Mouse (Mus musculus): Measurements from ENCODE around the gene Orai3. TPM values are rescaled to one million over a fixed set of nuclear protein-coding genes. Genes with fewer than 3 reads are reported as not detected.
A peak's percentile ranks its signal among the peaks of the same experiment; 100 is the strongest.

The Orai3 gene
- polyA plus RNA-seq, 1 experiment from 2014 or later, result 7.1 TPM

DNA sequence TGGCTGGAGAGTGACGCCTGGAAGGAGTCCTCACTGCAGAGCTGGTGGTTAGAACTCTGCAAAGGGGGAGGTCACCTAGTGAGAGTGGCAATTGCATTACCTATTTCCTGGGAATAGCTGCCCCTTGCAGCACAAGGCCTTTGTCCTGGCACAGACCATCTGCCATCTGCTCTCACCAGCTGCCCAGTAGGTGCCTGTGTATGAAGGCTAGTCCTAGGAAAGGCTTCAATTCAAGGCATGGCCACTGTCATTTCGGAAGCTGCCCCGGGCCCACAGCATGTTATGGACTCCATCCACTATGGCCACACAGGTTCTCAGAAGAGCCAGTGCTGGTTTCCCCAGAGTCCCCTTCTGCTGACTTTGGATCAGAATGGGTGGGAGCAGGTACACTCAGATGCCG lies 29.0 kb downstream of the Orai3 start:
- Histone ChIP-seq H3K27ac (ENCODE audit: low read depth, low read length) (no peak overlapping the region), H3K4me1 (replicated peaks; ENCODE audit: control insufficient read depth, insufficient read depth, low read length) (no peaks in the 10 kb centered on the region), H3K9ac (ENCODE audit: low read length) (no peak overlapping the region), H3K27me3 (ENCODE audit: control insufficient read depth, insufficient read depth, low read length) (no peaks in the 10 kb centered on the region), H3K36me3 (ENCODE audit: control insufficient read depth, insufficient read depth, low read length) (peaks cover 26% of the 10 kb centered on the region), H3K9me3 (ENCODE audit: control insufficient read depth, low read length) (no peaks in the 10 kb centered on the region), H3K4me2 (ENCODE audit: low read depth, low read length, severe bottlenecking) (no peak overlapping the region), H3K4me3 (ENCODE audit: low read depth, low read length) (no peak overlapping the region)
- WGBS, result 90% methylated on average over 4 of the region's 4 CpGs
- ATAC-seq (replicated peaks; ENCODE audit: low FRiP score) (no peak), DNase-seq (ENCODE audit: low spot score) (no peak)

DNA sequence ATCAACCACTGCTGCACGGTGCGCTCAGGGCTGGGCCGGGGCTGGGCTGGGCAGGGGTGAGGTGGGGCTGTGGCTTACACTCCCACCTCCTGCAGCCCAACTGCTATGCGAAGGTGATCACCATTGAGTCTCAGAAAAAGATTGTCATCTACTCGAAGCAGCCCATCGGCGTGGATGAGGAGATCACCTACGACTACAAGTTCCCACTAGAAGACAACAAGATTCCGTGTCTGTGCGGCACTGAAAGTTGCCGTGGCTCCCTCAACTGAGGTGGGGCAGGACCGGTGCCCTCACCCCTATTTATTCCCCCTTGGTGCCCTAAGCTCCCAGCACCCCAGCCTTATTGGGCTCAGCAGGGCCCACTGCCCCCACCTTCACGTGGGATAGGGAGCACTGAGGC lies 29.6 kb downstream of the Orai3 start:
- Histone ChIP-seq H3K9ac (ENCODE audit: low read length) (no peak overlapping the region), H3K36me3 (ENCODE audit: control insufficient read depth, insufficient read depth, low read length) (peaks cover 26% of the 10 kb centered on the region), H3K9me3 (ENCODE audit: control insufficient read depth, low read length) (no peaks in the 10 kb centered on the region), H3K4me1 (replicated peaks; ENCODE audit: control insufficient read depth, insufficient read depth, low read length) (no peaks in the 10 kb centered on the region), H3K4me2 (ENCODE audit: low read depth, low read length, severe bottlenecking) (no peak overlapping the region), H3K27me3 (ENCODE audit: control insufficient read depth, insufficient read depth, low read length) (no peaks in the 10 kb centered on the region), H3K27ac (ENCODE audit: low read depth, low read length) (no peak overlapping the region), H3K4me3 (ENCODE audit: low read depth, low read length) (no peak overlapping the region)
- 92% methylated on average over 13 of the region's 13 CpGs for WGBS
- ATAC-seq (replicated peaks; ENCODE audit: low FRiP score) (no peak), DNase-seq (ENCODE audit: low spot score) (no peak)

DNA sequence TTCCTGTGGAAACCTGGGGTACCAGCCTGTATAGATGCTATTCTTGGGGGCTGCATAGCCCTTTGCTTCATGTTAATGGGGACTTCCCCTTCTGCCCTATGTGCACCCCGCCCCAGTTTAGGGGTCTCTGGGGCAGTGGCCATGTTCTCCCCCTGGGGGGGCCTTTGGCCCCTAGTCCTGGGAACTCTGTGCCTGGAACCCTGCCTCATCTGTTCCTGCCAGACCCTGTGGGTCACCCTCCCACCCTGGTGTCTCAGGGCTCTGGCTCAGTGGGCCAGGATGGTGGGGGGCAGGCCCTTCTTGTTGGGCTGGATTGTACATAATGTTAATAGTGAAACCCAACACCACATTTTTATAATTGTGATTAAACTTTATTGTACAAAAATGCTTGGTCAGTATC lies 30.1 kb downstream of the Orai3 start:
- H3K36me3 ChIP-seq (ENCODE audit: control insufficient read depth, insufficient read depth, low read length), result peaks cover 26% of the 10 kb centered on the region
- H3K27me3 ChIP-seq (ENCODE audit: control insufficient read depth, insufficient read depth, low read length), result no peaks in the 10 kb centered on the region
- no peak overlapping the region for H3K4me3 ChIP-seq (ENCODE audit: low read depth, low read length)
- H3K4me1 ChIP-seq (replicated peaks; ENCODE audit: control insufficient read depth, insufficient read depth, low read length), result no peaks in the 10 kb centered on the region
- ATAC-seq (replicated peaks; ENCODE audit: low FRiP score), result no peak
- WGBS, result 93% methylated on average over 1 of the region's 1 CpGs
- H3K9ac ChIP-seq (ENCODE audit: low read length), result no peak overlapping the region
- H3K9me3 ChIP-seq (ENCODE audit: control insufficient read depth, low read length), result no peaks in the 10 kb centered on the region
- no peak overlapping the region for H3K4me2 ChIP-seq (ENCODE audit: low read depth, low read length, severe bottlenecking)
- no peak for DNase-seq (ENCODE audit: low spot score)
- no peak overlapping the region for H3K27ac ChIP-seq (ENCODE audit: low read depth, low read length)

DNA sequence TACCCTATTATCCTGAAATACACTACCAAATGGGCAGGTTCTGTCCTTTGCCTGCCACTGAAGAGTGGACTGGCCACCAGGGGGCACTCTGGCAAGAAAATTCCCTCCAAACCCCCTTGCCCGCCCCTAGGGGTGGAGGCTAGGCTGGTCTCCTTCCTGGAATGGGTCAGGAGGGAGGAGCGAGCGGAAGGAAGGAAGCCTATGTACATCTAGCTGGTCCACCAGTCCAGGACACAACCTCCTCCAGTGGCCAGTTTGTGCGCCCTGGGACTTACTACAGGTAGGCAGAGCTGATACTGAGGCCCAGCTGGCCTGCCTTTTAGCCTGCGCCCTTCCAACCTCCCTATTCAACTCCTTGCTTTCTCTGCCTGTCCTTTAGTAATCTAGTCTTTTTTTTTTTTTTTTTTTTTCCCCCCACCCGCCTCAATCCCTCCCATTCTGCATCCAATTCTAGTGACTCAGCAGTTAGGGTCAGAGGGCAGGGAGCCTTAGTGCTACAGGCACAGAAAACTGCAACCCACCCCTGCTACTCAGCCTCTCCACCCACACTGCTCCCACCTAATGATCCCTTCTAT lies 30.9 kb downstream of the Orai3 start, which contains the start of gene Hsd3b7:
Hsd3b7 (plus strand) TSS at position 170 of the 575 bp plus-strand sequence.
- peak; percentile 86 for ATAC-seq (replicated peaks; ENCODE audit: low FRiP score)
- Histone ChIP-seq H3K4me2 (ENCODE audit: low read depth, low read length, severe bottlenecking) (no peak within 1 kb of the TSS), H3K4me3 (ENCODE audit: low read depth, low read length) (no peak within 1 kb of the TSS), H3K27me3 (ENCODE audit: control insufficient read depth, insufficient read depth, low read length) (no peaks in the 10 kb centered on the region), H3K36me3 (ENCODE audit: control insufficient read depth, insufficient read depth, low read length) (peaks cover 20% of the 10 kb centered on the region), H3K4me1 (replicated peaks; ENCODE audit: control insufficient read depth, insufficient read depth, low read length) (no peaks in the 10 kb centered on the region), H3K9ac (ENCODE audit: low read length) (no peak within 1 kb of the TSS), H3K9me3 (ENCODE audit: control insufficient read depth, low read length) (no peaks in the 10 kb centered on the region), H3K27ac (ENCODE audit: low read depth, low read length) (no peak within 1 kb of the TSS)
- peak; percentile 95 for DNase-seq (ENCODE audit: low spot score)
- WGBS, result 36% methylated on average over 6 of the region's 6 CpGs

DNA sequence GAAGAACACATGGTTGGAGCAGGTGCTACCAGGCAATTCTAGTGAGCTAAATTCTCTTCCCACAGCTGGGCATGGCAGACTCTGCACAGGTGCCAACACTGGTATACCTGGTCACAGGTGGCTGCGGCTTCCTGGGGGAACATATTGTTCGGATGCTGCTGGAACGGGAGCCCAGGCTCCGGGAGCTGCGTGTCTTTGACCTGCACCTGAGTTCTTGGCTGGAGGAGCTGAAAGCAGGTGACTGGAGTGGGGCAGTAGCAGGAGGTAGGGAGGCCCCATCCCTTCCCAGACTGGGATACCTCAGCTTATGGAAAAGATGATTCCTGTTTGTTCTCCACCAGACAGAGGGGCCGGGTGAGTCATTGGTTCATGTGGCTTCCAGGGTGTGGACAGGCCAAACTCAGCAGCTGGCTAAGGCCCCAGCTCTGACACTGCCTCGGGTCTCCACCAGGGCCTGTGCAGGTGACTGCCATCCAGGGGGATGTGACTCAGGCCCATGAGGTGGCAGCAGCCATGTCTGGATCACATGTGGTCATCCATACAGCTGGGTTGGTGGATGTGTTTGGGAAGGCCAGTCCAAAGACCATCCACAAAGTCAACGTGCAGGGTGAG lies 31.5 kb downstream of the Orai3 start:
- Histone ChIP-seq H3K36me3 (ENCODE audit: control insufficient read depth, insufficient read depth, low read length) (peaks cover 15% of the 10 kb centered on the region), H3K4me1 (replicated peaks; ENCODE audit: control insufficient read depth, insufficient read depth, low read length) (no peaks in the 10 kb centered on the region), H3K27ac (ENCODE audit: low read depth, low read length) (no peak overlapping the region), H3K9me3 (ENCODE audit: control insufficient read depth, low read length) (no peaks in the 10 kb centered on the region), H3K4me3 (ENCODE audit: low read depth, low read length) (no peak overlapping the region), H3K9ac (ENCODE audit: low read length) (no peak overlapping the region), H3K4me2 (ENCODE audit: low read depth, low read length, severe bottlenecking) (no peak overlapping the region), H3K27me3 (ENCODE audit: control insufficient read depth, insufficient read depth, low read length) (no peaks in the 10 kb centered on the region)
- ATAC-seq (replicated peaks; ENCODE audit: low FRiP score), result no peak
- 92% methylated on average over 8 of the region's 8 CpGs for WGBS
- DNase-seq (ENCODE audit: low spot score), result no peak

DNA sequence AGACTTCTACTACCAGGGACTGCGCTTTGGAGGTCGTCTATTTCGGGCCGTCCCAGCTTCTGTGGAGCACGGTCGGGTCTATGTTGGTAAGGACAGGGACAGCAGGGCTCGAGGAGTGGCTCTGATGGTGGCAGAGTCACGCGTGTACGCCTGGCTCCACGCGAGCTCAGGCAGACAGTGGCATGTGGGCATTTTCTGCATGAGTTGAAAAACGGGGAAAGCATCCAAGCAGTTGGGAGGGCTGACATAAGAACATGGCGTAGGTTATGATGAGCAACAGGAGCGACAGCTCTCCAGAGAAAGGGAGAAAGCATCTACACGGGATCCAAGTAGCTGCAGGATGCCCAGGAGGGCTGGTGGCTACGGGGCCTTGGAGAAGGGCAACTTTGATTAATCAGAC lies 32.7 kb downstream of the Orai3 start:
- no peaks in the 10 kb centered on the region for H3K4me1 ChIP-seq (replicated peaks; ENCODE audit: control insufficient read depth, insufficient read depth, low read length)
- no peaks in the 10 kb centered on the region for H3K27me3 ChIP-seq (ENCODE audit: control insufficient read depth, insufficient read depth, low read length)
- H3K9ac ChIP-seq (ENCODE audit: low read length), result no peak overlapping the region
- H3K27ac ChIP-seq (ENCODE audit: low read depth, low read length), result no peak overlapping the region
- WGBS, result 92% methylated on average over 17 of the region's 17 CpGs
- DNase-seq (ENCODE audit: low spot score) (no peak), ATAC-seq (replicated peaks; ENCODE audit: low FRiP score) (no peak)
- H3K4me2 ChIP-seq (ENCODE audit: low read depth, low read length, severe bottlenecking), result no peak overlapping the region
- peaks cover 8% of the 10 kb centered on the region; the same call in 1 of the 2 replicates for H3K36me3 ChIP-seq (ENCODE audit: control insufficient read depth, insufficient read depth, low read length)
- no peak overlapping the region for H3K4me3 ChIP-seq (ENCODE audit: low read depth, low read length)
- H3K9me3 ChIP-seq (ENCODE audit: control insufficient read depth, low read length), result no peaks in the 10 kb centered on the region

DNA sequence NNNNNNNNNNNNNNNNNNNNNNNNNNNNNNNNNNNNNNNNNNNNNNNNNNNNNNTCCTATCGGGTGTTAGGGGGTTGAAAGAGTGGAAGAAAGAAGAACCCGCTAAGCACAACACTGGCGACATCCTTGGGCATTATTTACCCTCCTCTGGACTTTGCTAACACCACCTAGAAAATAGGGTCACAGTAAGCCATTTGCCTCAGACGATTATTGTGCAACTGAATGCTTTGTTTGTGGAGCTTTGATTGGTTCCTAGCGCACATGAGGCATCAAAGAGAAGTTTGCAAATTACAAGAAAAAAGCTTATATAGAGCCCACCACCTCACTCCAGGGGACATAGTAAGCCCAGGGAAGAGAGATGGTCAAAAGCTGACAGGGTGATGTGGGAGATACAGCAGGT lies 39.2 kb downstream of the Orai3 start:
- Histone ChIP-seq H3K36me3 (ENCODE audit: control insufficient read depth, insufficient read depth, low read length) (no peaks in the 10 kb centered on the region), H3K9me3 (ENCODE audit: control insufficient read depth, low read length) (no peaks in the 10 kb centered on the region), H3K27ac (ENCODE audit: low read depth, low read length) (no peak overlapping the region), H3K4me1 (replicated peaks; ENCODE audit: control insufficient read depth, insufficient read depth, low read length) (no peaks in the 10 kb centered on the region), H3K4me3 (ENCODE audit: low read depth, low read length) (no peak overlapping the region), H3K4me2 (ENCODE audit: low read depth, low read length, severe bottlenecking) (no peak overlapping the region), H3K27me3 (ENCODE audit: control insufficient read depth, insufficient read depth, low read length) (no peaks in the 10 kb centered on the region), H3K9ac (ENCODE audit: low read length) (no peak overlapping the region)
- 64% methylated on average over 5 of the region's 5 CpGs for WGBS
- DNase-seq (ENCODE audit: low spot score), result no peak
- no peak for ATAC-seq (replicated peaks; ENCODE audit: low FRiP score)

DNA sequence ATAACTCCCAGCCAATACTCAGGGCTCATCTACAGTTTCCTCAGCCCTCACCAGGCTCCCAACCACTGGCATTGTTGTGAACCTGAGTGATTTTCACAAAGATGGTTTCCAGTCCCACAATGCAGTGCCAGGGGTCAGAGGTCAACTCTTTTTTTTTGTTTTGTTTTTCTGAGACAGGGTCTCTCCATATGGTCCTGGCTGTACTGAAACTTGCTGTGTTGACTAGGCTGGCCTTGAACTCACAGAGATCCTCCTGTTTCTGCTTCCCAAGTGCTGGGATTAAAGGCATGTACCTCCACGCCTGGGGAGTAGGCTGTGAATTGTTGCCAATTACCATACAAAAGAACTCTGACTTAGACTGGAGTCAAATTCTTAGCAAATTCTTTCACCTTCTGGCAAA lies 40.2 kb downstream of the Orai3 start:
- no peak overlapping the region for H3K9ac ChIP-seq (ENCODE audit: low read length)
- no peaks in the 10 kb centered on the region for H3K36me3 ChIP-seq (ENCODE audit: control insufficient read depth, insufficient read depth, low read length)
- no peak overlapping the region for H3K27ac ChIP-seq (ENCODE audit: low read depth, low read length)
- no peaks in the 10 kb centered on the region for H3K4me1 ChIP-seq (replicated peaks; ENCODE audit: control insufficient read depth, insufficient read depth, low read length)
- H3K4me3 ChIP-seq (ENCODE audit: low read depth, low read length), result no peak overlapping the region
- H3K9me3 ChIP-seq (ENCODE audit: control insufficient read depth, low read length), result no peaks in the 10 kb centered on the region
- DNase-seq (ENCODE audit: low spot score), result no peak
- ATAC-seq (replicated peaks; ENCODE audit: low FRiP score), result no peak
- H3K27me3 ChIP-seq (ENCODE audit: control insufficient read depth, insufficient read depth, low read length), result no peaks in the 10 kb centered on the region
- WGBS, result 85% methylated on average over 1 of the region's 1 CpGs
- H3K4me2 ChIP-seq (ENCODE audit: low read depth, low read length, severe bottlenecking), result no peak overlapping the region

DNA sequence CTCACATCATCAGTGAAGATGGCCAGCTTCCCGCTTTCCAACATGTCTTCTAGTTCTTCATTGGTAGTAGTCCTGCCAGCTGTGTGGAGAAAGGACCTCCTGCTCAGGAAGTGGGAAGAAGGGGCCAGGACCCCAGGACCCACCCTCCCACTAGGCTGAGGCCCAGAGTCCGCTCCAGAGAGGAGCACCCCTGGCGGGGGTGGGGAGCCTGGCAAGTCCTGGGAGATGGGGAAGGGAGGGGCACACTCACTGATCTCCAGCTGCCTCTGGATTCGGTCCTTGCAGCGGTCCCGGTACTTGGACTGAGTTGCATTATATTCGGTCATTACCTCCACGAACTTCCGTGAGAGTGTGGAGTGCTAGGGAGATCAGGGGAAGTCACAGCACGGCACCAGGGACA lies 41.0 kb downstream of the Orai3 start:
- Histone ChIP-seq H3K4me3 (ENCODE audit: low read depth, low read length) (no peak overlapping the region), H3K9me3 (ENCODE audit: control insufficient read depth, low read length) (no peaks in the 10 kb centered on the region), H3K36me3 (ENCODE audit: control insufficient read depth, insufficient read depth, low read length) (no peaks in the 10 kb centered on the region), H3K9ac (ENCODE audit: low read length) (no peak overlapping the region), H3K27me3 (ENCODE audit: control insufficient read depth, insufficient read depth, low read length) (no peaks in the 10 kb centered on the region), H3K4me2 (ENCODE audit: low read depth, low read length, severe bottlenecking) (no peak overlapping the region), H3K27ac (ENCODE audit: low read depth, low read length) (no peak overlapping the region), H3K4me1 (replicated peaks; ENCODE audit: control insufficient read depth, insufficient read depth, low read length) (no peaks in the 10 kb centered on the region)
- DNase-seq (ENCODE audit: low spot score) (no peak), ATAC-seq (replicated peaks; ENCODE audit: low FRiP score) (no peak)
- WGBS, result 81% methylated on average over 10 of the region's 10 CpGs
